Mouse (Mus musculus) heart, adult 2 months (tissue): ENCODE results near the gene Rreb1. TPM values are rescaled to one million over a fixed set of nuclear protein-coding genes. Genes with fewer than 3 reads are reported as not detected.
A peak's percentile ranks its signal among the peaks of the same experiment; 100 is the strongest.

Source experiments
- DNase-seq, 2 experiments: peaks; one replicate each; pipeline ENCODE4 v3.0.0; 2021
- H3K27ac ChIP-seq: fragments of 200-600 bp; 2 replicates; pipeline ENCODE4 v1.8.1; 2022
- H3K27me3 ChIP-seq: fragments of 200-500 bp; 2 replicates; pipeline ENCODE4 v1.6.1; 2012; ENCODE audit warnings: mild to moderate bottlenecking, low read length, inconsistent platforms, mixed read lengths; ENCODE audit not compliant: control insufficient read depth, insufficient read depth
- H3K36me3 ChIP-seq: fragments of 200-500 bp; 2 replicates; pipeline ENCODE4 v1.6.1; 2012; ENCODE audit warnings: low read length, inconsistent platforms; ENCODE audit not compliant: control insufficient read depth, insufficient read depth
- H3K4me1 ChIP-seq: fragments of 200-500 bp; 2 replicates; pipeline ENCODE4 v1.6.1; 2011; ENCODE audit warnings: low read length; ENCODE audit not compliant: control insufficient read depth, insufficient read depth
- H3K4me3 ChIP-seq: fragments of 200-600 bp; 2 replicates; pipeline ENCODE4 v1.8.1; 2022
- H3K79me2 ChIP-seq: fragments of 200-500 bp; replicated peaks from 2 replicates; pipeline ENCODE4 v1.6.1; 2012; ENCODE audit warnings: mild to moderate bottlenecking, inconsistent platforms, low read length, moderate library complexity, mixed read lengths; ENCODE audit not compliant: control insufficient read depth, insufficient read depth
- H3K9ac ChIP-seq: fragments of 200-500 bp; 2 replicates; pipeline ENCODE4 v1.6.1; 2012; ENCODE audit warnings: low read depth, mild to moderate bottlenecking, control low read depth, inconsistent platforms, low read length, mixed read lengths
- CTCF ChIP-seq: fragments of 200-600 bp; IDR thresholded peaks from 2 replicates; pipeline ENCODE4 v1.8.1; 2022; ENCODE audit warnings: antibody characterized with exemption, mild to moderate bottlenecking, moderate library complexity
- EP300 ChIP-seq: fragments of 200-500 bp; IDR thresholded peaks from 2 replicates; pipeline ENCODE4 v1.6.1; 2011; ENCODE audit warnings: low read depth, low read length, control low read depth; ENCODE audit not compliant: insufficient read depth
- POLR2A ChIP-seq: fragments of 200-500 bp; IDR thresholded peaks from 2 replicates; pipeline ENCODE4 v1.6.1; 2011; ENCODE audit warnings: mild to moderate bottlenecking, low read depth, low read length, control low read depth; ENCODE audit not compliant: insufficient read depth
- WGBS: fragments of 180-500 bp; shearing (Covaris S2); methylation state at CpG from one replicate; pipeline ENCODE4 v1.1.7; 2018; 5-methylcytosine and 5-hydroxymethylcytosine counted together
- intact Hi-C: fragments of 180-260 bp; cut with DNase I; formaldehyde crosslinking; loops from one replicate; pipeline ENCODE4 v1.15.1; 2025
- polyA plus RNA-seq: library from polyadenylated mRNA; depleted of rRNA; stranded (reverse); fragments of >200 nt; gene quantifications from 2 replicates; pipeline ENCODE4 v1.2.3, GENCODE M21; 2012
- total RNA-seq, 2 experiments: library from RNA; stranded (reverse); gene quantifications; 2 replicates each; pipeline ENCODE4 v1.2.3; 2021

The Rreb1 gene
- total and polyA plus RNA-seq, 3 experiments: 12.8 to 57.5 (median 34.3) TPM

- no peak overlapping the region for H3K4me3 ChIP-seq
- intact Hi-C loops: loop anchor here (1.0 to 5.0 kb wide), 5 partner anchors 114 to 511 kb away; no protein-coding TSS in a partner anchor
- 55% methylated on average over 1 of the region's 1 CpGs for WGBS
- H3K36me3 ChIP-seq: peaks cover 11% of the 10 kb centered on the region
- no peak for DNase-seq
- H3K27ac ChIP-seq: peak overlapping the region; percentile 16; the same call in 1 of the 2 replicates
- H3K9ac ChIP-seq: no peak overlapping the region
- no peaks in the 10 kb centered on the region for H3K79me2 ChIP-seq
- peaks cover 9% of the 10 kb centered on the region for H3K4me1 ChIP-seq
- TF ChIP-seq POLR2A (no peak), CTCF (peak; percentile 92), EP300 (0 out of 2 replicates have a peak, but pooled peaks have one; percentile 14)
- no peaks in the 10 kb centered on the region for H3K27me3 ChIP-seq
Measured at GRCm38 (mm10) chr13:37944306-37944705, 166.1 kb downstream of the Rreb1 start.

- DNase-seq: no peak
- peaks cover 6% of the 10 kb centered on the region for H3K4me1 ChIP-seq
- intact Hi-C loops: loop anchor here (2.0 to 5.0 kb wide), 2 partner anchors 115 to 323 kb away; no protein-coding TSS in a partner anchor
- H3K27ac ChIP-seq: peak overlapping the region; percentile 27; the same call in 1 of the 2 replicates
- peaks cover 11% of the 10 kb centered on the region for H3K36me3 ChIP-seq
- no peak overlapping the region for H3K4me3 ChIP-seq
- no peaks in the 10 kb centered on the region for H3K27me3 ChIP-seq
- no peak for TF ChIP-seq CTCF
- no peak for TF ChIP-seq EP300
- WGBS: 69% methylated on average over 8 of the region's 8 CpGs
- no peaks in the 10 kb centered on the region for H3K79me2 ChIP-seq
- H3K9ac ChIP-seq: no peak overlapping the region
Measured at GRCm38 (mm10) chr13:37945392-37945791, 167.2 kb downstream of the Rreb1 start.

GRCm38 (mm10) chr13:37946734-37947133, 168.5 kb downstream of the Rreb1 start:
- H3K4me3 ChIP-seq: no peak overlapping the region
- TF ChIP-seq EP300: no peak
- TF ChIP-seq CTCF: peak; percentile 92
- H3K27me3 ChIP-seq: no peaks in the 10 kb centered on the region
- H3K27ac ChIP-seq: no peak overlapping the region
- H3K9ac ChIP-seq: no peak overlapping the region
- peaks cover under 1% of the 10 kb centered on the region; the same call in 1 of the 2 replicates for H3K4me1 ChIP-seq
- H3K36me3 ChIP-seq: peaks cover 7% of the 10 kb centered on the region
- H3K79me2 ChIP-seq: no peaks in the 10 kb centered on the region
- peak; percentile 78 to 88 for DNase-seq
- WGBS: 27% methylated on average over 6 of the region's 6 CpGs
- intact Hi-C loops: loop anchor here (5.0 kb wide), 1 partner anchor 324 kb away; no protein-coding TSS in a partner anchor

DNA sequence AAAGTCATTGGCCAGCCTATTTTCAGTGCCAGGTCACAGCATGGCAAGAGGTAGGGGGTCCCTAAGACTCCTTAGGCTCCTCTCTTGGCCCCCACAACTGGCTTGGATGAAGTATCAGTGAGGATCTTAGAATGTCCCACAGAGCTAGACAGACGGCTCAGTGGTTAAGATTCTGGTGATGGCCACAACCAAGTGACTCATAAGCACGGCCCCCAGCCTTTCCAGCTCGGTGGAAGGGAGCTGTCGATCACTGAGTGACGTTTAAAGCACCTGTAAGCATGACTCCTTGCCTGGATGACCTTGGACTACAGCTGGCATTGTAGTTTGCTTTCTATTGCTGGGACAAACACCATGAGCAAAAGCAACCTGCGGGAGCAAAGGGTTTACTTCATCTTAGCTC, 174.8 kb downstream of the Rreb1 start:
- no peak overlapping the region for H3K9ac ChIP-seq
- H3K4me1 ChIP-seq: no peaks in the 10 kb centered on the region
- H3K79me2 ChIP-seq: no peaks in the 10 kb centered on the region
- no peaks in the 10 kb centered on the region for H3K27me3 ChIP-seq
- H3K36me3 ChIP-seq: no peaks in the 10 kb centered on the region
- no peak for TF ChIP-seq CTCF
- no peak for TF ChIP-seq POLR2A
- no peak for TF ChIP-seq EP300
- intact Hi-C loops: no loop called here
- H3K27ac ChIP-seq: no peak overlapping the region
- WGBS: 74% methylated on average over 6 of the region's 6 CpGs
- DNase-seq: no peak
- no peak overlapping the region for H3K4me3 ChIP-seq

- no peak for TF ChIP-seq EP300
- no peak for TF ChIP-seq CTCF
- TF ChIP-seq POLR2A: no peak
- WGBS: 85% methylated on average over 1 of the region's 1 CpGs
- Histone ChIP-seq H3K4me3 (no peak overlapping the region), H3K4me1 (peaks cover 1% of the 10 kb centered on the region; the same call in 1 of the 2 replicates), H3K9ac (no peak overlapping the region), H3K27ac (no peak overlapping the region), H3K79me2 (no peaks in the 10 kb centered on the region), H3K27me3 (no peaks in the 10 kb centered on the region), H3K36me3 (no peaks in the 10 kb centered on the region)
- intact Hi-C loops: no loop called here
- no peak for DNase-seq
Measured at GRCm38 (mm10) chr13:37954318-37954717, 176.1 kb downstream of the Rreb1 start.

DNA sequence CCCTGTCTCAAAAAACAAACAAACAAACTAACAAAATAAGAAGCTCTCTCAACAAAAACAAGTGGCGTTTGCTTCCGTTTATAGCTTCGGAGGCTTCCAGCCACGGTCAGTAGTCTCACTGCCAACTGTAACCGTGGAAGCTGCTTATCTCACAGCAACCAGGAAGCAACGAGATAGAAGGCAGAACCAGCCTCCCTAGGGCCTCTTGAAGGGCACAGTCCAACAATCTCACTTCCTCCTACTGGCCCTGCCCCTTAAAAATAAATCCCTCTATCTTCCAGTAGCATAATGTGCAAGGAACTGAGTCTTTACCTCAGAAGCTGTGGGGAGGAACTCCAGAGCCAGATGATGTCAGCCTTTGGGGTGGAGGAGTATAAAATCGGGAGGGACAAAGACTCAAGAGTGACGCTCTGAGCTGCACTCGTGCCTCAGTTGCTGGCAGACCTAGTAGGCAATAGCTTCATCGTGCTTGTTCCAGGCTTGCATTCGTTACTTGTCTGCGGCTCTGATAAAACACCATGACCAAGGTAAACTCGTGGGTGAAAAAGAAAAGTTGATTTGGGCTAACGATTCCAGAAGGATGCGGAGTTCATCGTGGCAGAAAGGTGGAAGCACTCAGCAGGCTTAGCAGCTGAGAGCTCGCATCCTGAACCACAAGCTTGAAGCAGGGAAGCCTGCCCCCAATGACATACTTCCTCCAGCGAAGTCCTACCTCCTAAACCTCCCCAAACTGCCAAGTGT, 180.5 kb downstream of the Rreb1 start:
- no peak for TF ChIP-seq CTCF
- no peak for TF ChIP-seq EP300
- TF ChIP-seq POLR2A: no peak
- H3K27ac ChIP-seq: peak overlapping the region; percentile 29
- peaks cover 3% of the 10 kb centered on the region for H3K4me1 ChIP-seq

More for the DNA sequence above, 180.5 kb downstream of the Rreb1 start:
- no peaks in the 10 kb centered on the region for H3K36me3 ChIP-seq
- 54% methylated on average over 18 of the region's 18 CpGs for WGBS
- no peaks in the 10 kb centered on the region for H3K79me2 ChIP-seq
- peak in 1 of 2 experiments; percentile 46 for DNase-seq
- no peak overlapping the region for H3K4me3 ChIP-seq
- H3K27me3 ChIP-seq: no peaks in the 10 kb centered on the region
- H3K9ac ChIP-seq: no peak overlapping the region
- intact Hi-C loops: no loop called here
